Mouse (Mus musculus) embryo, embryonic 10.5 days (tissue): ENCODE measurements around the gene Olfr1564.
"Not testable (repeated sequence)": the region's sequence is repeated elsewhere in the genome, so short reads cannot be mapped to it uniquely, and the experiment has no call there.

ENCODE experiments used
- DNase-seq: peaks from one replicate; pipeline ENCODE4 v3.0.0-alpha.2; 2015; ENCODE audit warnings: low spot score

The Olfr1564 gene

DNA sequence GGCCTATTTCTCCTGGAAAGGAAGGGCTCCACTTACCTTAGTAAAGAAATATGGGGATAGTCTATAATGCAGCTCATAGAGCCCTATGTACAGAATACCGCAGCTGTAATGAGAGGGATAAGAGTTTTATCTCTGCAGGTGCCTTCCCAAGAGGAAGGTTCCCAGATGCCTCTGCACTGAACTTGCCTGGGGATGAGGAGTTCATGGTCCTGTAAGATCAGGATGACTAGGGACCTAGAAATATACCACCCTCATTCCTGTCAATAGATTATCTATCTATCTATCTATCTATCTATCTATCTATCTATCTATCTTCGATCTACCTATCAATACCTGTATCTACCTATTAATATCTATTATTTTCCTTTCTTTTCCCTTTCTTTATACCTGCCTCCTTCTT, at the start of gene Olfr1564:
Olfr1564 (minus strand) TSS at position 101 of the 400 bp plus-strand sequence.
- DNase-seq: no peak

DNA sequence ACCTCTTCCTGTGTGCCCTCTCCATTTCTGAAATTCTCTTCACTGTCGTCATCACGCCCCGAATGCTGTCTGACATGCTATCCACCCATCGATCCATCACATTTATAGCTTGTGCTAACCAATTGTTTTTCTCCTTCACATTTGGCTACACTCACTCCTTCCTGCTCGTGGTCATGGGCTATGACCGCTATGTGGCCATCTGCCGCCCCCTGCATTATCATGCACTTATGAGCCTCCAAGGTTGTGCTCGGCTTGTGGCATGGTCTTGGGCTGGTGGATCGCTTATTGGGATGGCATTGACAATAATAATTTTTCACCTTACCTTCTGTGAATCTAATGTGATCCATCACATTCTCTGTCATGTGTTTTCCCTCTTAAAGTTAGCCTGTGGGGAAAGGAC, 47.4 kb upstream of the Olfr1564 start:
- DNase-seq: no peak

DNA sequence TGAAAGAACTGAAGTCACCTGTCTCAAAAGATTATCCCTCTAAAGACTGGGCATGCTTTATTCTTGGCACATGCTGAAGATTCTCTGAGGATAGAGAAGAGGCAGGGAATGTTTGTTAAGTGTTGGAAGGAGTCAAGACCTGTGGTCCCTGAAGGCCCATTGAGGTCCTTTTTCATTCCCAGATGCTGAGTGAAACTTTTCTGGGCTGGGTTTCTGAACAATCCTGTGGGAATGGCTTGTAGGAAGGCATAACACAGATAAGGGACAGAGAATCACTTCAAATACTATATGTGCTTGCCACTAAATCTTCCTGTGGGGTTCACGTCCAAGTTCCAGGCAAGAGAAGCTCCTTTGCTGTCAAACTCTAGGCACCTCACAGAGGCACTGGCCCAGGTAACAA, 42.9 kb upstream of the Olfr1564 start, which contains the start of gene Olfr63:
Olfr63 (plus strand) TSS at position 301 of the 400 bp plus-strand sequence.
- DNase-seq: no peak

DNA sequence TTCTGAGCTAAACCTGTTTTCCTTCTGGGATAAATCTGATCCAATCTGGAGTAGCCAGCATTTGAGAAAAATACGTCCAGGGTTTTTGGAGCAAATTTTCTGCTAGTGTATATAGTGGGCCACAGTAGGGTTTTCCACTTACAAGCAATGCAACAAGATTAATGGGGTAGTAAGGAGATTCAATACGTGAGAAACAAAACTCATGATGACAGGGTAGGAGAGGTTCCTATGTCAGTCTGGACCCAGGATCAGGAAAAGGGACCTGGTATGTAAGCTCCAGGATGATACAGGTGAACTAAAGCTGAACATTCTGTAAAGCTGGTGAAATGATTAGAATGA, 33.8 kb upstream of the Olfr1564 start:
- not testable (repeated sequence) for DNase-seq

DNA sequence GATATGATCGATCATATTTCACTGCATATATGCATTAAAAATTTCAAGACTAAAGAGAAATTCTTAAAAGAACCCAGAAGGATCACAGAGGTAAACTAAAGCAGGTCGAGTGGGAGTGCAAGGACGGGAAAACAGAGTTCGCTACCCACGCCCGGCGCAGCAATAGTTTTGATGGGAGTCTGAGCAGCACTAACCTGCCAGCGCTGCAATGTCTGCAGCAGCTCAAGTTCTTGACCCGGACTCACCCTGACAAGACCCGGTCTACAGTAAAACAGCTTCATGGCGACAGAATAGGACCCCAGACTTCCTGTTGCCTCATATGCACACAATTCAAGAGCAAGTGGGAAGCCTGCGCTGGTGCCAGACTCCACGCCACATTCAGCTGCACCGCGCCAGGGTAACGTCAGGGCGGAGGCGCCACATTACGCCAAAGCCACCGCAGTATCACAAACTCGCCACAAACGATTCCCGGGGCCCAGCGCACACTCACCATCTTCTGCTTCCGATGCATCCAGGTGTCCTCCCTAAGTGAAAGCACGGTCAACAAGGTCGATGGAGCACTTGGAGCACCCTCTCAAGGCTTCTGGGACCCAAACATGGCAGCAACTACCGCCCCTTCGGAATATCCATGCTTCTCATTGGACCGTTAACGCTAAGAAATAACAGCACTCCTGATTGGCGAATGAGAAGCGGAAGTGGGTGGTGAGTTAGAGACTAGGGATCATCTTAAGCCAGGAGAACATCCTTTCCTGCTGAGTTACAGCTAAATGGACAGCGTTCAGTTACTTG, 33.2 kb upstream of the Olfr1564 start, which contains the start of gene Zfp955a:
Zfp955a (minus strand) TSS at position 616 of the 789 bp plus-strand sequence.
- not testable (repeated sequence) for DNase-seq

DNA sequence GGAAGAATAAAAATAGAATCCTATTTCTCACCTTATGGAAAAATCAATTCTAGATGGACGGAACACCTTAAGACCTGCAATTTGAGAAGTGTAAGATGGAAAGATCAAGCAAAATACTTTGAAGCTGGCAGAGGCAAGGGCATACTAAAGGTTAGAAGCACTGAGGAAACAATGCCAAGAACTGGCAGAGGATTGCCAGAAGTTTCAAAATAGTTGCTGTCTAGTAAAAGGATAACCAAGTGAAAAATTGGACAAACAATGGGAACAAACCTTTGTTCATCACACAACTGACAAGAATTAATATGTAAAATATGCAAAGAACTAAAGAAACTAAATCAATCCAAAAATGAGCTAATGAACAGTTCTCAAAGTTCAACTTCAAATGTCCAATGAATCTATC, 15.2 kb upstream of the Olfr1564 start:
- DNase-seq: not testable (repeated sequence)

DNA sequence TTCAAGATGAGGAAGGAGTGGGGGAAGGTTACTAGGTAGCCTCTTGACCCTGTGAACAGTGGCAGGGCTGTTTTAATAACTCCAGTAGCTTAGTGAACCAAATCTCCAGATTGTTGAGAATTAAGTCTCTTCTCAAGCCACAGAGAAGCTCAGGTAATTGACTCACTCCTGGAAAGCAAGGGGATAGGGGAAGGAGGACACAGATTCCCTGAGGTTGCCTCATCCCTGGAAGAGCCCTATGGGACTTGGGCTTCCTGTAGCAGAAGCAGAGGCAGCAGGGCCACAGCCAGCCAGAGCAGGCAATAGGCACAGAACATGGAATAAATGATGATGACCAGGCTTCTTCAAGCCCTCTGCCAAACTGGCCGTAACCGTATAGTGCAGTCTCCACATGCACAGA, 30.5 kb downstream of the Olfr1564 start, which contains the start of gene Olfr239:
Olfr239 (plus strand) TSS at position 301 of the 400 bp plus-strand sequence.
- not testable (repeated sequence) for DNase-seq

DNA sequence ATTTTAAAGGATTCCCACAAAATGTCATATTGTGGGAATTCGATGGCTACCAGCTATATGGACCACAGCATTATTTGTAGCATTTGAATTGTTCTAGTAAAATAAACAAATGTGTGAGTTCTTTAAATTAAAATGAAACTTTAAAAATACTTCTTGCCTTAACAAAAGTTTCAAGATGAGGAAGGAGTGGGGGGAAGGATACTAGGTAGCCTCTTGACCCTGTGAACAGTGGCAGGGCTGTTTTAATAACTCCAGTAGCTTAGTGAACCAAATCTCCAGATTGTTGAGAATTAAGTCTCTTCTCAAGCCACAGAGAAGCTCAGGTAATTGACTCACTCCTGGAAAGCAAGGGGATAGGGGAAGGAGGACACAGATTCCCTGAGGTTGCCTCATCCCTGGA, 53.3 kb downstream of the Olfr1564 start, which contains the start of gene Olfr55:
Olfr55 (plus strand) TSS at position 301 of the 400 bp plus-strand sequence.
- not testable (repeated sequence) for DNase-seq
